Mouse (Mus musculus): Measurements from ENCODE around the gene Matn4. TPM values are rescaled to one million over a fixed set of nuclear protein-coding genes. Genes with fewer than 3 reads are reported as not detected.

Matn4 gene
- total and polyA plus RNA-seq, 3 experiments: 0.26 to 0.70 (median 0.43) TPM

- no peak for TF ChIP-seq CTCF (IDR thresholded peaks at IDR 0.05)
- no peak for TF ChIP-seq POLR2A (IDR thresholded peaks at IDR 0.05; ENCODE audit: insufficient read depth, low read depth, low read length)
- no peak for TF ChIP-seq EP300 (IDR thresholded peaks at IDR 0.05; ENCODE audit: insufficient read depth, low read depth, low read length)
- Histone ChIP-seq H3K4me1 (ENCODE audit: control insufficient read depth, insufficient read depth, low read length) (no peaks in the 10 kb centered on the region), H3K27me3 (ENCODE audit: control insufficient read depth, insufficient read depth, low read length) (no peaks in the 10 kb centered on the region), H3K9ac (ENCODE audit: low read depth, low read length) (no peak overlapping the region), H3K79me2 (replicated peaks; ENCODE audit: control insufficient read depth, insufficient read depth, low read length) (no peaks in the 10 kb centered on the region), H3K4me3 (no peak overlapping the region), H3K36me3 (ENCODE audit: control insufficient read depth, insufficient read depth, low read length) (no peaks in the 10 kb centered on the region), H3K27ac (no peak overlapping the region)
- WGBS: 73% methylated on average over 15 of the region's 15 CpGs
- no peak for DNase-seq
- intact Hi-C loops (cut with DNase I): no loop called here
These were observed 17.9 kb upstream of the Matn4 start for GRCm38 (mm10) chr2:164422675-164423393.

- no peak overlapping the region for H3K4me3 ChIP-seq
- 87% methylated on average over 8 of the region's 8 CpGs for WGBS
- no peaks in the 10 kb centered on the region for H3K36me3 ChIP-seq (ENCODE audit: control insufficient read depth, insufficient read depth, low read length)
- no peaks in the 10 kb centered on the region for H3K27me3 ChIP-seq (ENCODE audit: control insufficient read depth, insufficient read depth, low read length)
- no peak for DNase-seq
- intact Hi-C loops (cut with DNase I): loop anchor here (2.0 kb wide), 1 partner anchor 75 kb away; the partner anchor contains the start of gene Pigt
- H3K27ac ChIP-seq: no peak overlapping the region
- TF ChIP-seq CTCF (IDR thresholded peaks at IDR 0.05) (no peak), EP300 (IDR thresholded peaks at IDR 0.05; ENCODE audit: insufficient read depth, low read depth, low read length) (no peak), POLR2A (IDR thresholded peaks at IDR 0.05; ENCODE audit: insufficient read depth, low read depth, low read length) (no peak)
- H3K9ac ChIP-seq (ENCODE audit: low read depth, low read length): no peak overlapping the region
- no peaks in the 10 kb centered on the region for H3K79me2 ChIP-seq (replicated peaks; ENCODE audit: control insufficient read depth, insufficient read depth, low read length)
- no peaks in the 10 kb centered on the region for H3K4me1 ChIP-seq (ENCODE audit: control insufficient read depth, insufficient read depth, low read length)
These were observed 17.0 kb upstream of the Matn4 start for GRCm38 (mm10) chr2:164421979-164422378.

- Histone ChIP-seq H3K4me3 (no peak overlapping the region), H3K4me1 (ENCODE audit: control insufficient read depth, insufficient read depth, low read length) (no peaks in the 10 kb centered on the region), H3K27me3 (ENCODE audit: control insufficient read depth, insufficient read depth, low read length) (no peaks in the 10 kb centered on the region), H3K27ac (no peak overlapping the region), H3K79me2 (replicated peaks; ENCODE audit: control insufficient read depth, insufficient read depth, low read length) (no peaks in the 10 kb centered on the region), H3K36me3 (ENCODE audit: control insufficient read depth, insufficient read depth, low read length) (no peaks in the 10 kb centered on the region), H3K9ac (ENCODE audit: low read depth, low read length) (no peak overlapping the region)
- DNase-seq: no peak
- WGBS: 90% methylated on average over 7 of the region's 7 CpGs
- TF ChIP-seq EP300 (IDR thresholded peaks at IDR 0.05; ENCODE audit: insufficient read depth, low read depth, low read length) (no peak), CTCF (IDR thresholded peaks at IDR 0.05) (no peak), POLR2A (IDR thresholded peaks at IDR 0.05; ENCODE audit: insufficient read depth, low read depth, low read length) (no peak)
- intact Hi-C loops (cut with DNase I): loop anchor here (2.0 kb wide), 1 partner anchor 75 kb away; the partner anchor contains the start of gene Pigt
These were observed 16.3 kb upstream of the Matn4 start for GRCm38 (mm10) chr2:164421306-164421705.

GRCm38 (mm10) chr2:164419489-164419888 is 14.5 kb upstream of the Matn4 start:
- no peaks in the 10 kb centered on the region for H3K79me2 ChIP-seq (replicated peaks; ENCODE audit: control insufficient read depth, insufficient read depth, low read length)
- TF ChIP-seq POLR2A (IDR thresholded peaks at IDR 0.05; ENCODE audit: insufficient read depth, low read depth, low read length): no peak
- TF ChIP-seq CTCF (IDR thresholded peaks at IDR 0.05): no peak
- no peak for TF ChIP-seq EP300 (IDR thresholded peaks at IDR 0.05; ENCODE audit: insufficient read depth, low read depth, low read length)
- no peaks in the 10 kb centered on the region for H3K27me3 ChIP-seq (ENCODE audit: control insufficient read depth, insufficient read depth, low read length)
- H3K4me3 ChIP-seq: no peak overlapping the region
- DNase-seq: no peak
- WGBS: 26% methylated on average over 3 of the region's 3 CpGs
- no peak overlapping the region for H3K9ac ChIP-seq (ENCODE audit: low read depth, low read length)
- H3K27ac ChIP-seq: no peak overlapping the region
- intact Hi-C loops (cut with DNase I): loop anchor here (5.0 kb wide), 1 partner anchor 308 kb away; no protein-coding TSS in a partner anchor
- no peaks in the 10 kb centered on the region for H3K4me1 ChIP-seq (ENCODE audit: control insufficient read depth, insufficient read depth, low read length)
- H3K36me3 ChIP-seq (ENCODE audit: control insufficient read depth, insufficient read depth, low read length): no peaks in the 10 kb centered on the region

DNA sequence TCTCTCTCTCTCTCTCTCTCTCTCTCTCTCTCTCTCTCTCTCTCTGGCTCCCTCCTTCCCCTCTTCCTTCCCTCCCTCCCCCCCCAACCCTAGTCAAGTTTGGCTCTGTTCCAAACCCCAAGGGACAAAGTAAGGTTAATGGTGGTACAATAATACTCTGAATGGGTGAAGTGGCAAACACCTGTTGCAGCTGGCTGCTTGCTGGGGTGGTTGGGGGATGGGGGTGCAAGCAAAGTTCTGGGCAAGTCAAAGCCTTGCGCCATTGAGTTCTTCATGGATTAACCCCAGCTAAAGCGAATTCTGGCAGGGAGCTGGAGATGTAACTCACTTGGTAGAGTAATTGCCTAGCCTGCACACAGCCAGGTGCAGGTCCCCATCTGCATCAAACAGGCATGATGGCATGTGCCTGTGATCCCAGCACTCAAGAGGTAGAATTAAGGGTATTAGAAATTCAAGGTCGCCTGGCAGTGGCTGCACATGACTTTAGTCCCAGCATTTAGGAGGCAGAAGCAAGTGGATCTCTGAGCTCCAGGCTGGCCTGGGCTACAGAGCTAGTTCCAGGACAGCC is 13.4 kb upstream of the Matn4 start:
- no peaks in the 10 kb centered on the region for H3K36me3 ChIP-seq (ENCODE audit: control insufficient read depth, insufficient read depth, low read length)
- no peak overlapping the region for H3K4me3 ChIP-seq
- no peak for DNase-seq
- 55% methylated on average over 3 of the region's 3 CpGs for WGBS
- peaks cover 3% of the 10 kb centered on the region for H3K27me3 ChIP-seq (ENCODE audit: control insufficient read depth, insufficient read depth, low read length)
- no peak for TF ChIP-seq EP300 (IDR thresholded peaks at IDR 0.05; ENCODE audit: insufficient read depth, low read depth, low read length)
- intact Hi-C loops (cut with DNase I): loop anchor here (5.0 kb wide), 1 partner anchor 309 kb away; no protein-coding TSS in a partner anchor
- H3K4me1 ChIP-seq (ENCODE audit: control insufficient read depth, insufficient read depth, low read length): no peaks in the 10 kb centered on the region
- H3K27ac ChIP-seq: no peak overlapping the region
- no peak overlapping the region for H3K9ac ChIP-seq (ENCODE audit: low read depth, low read length)
- H3K79me2 ChIP-seq (replicated peaks; ENCODE audit: control insufficient read depth, insufficient read depth, low read length): no peaks in the 10 kb centered on the region

GRCm38 (mm10) chr2:164417198-164417597 is 12.2 kb upstream of the Matn4 start:
- 0% methylated on average over 2 of the region's 2 CpGs for WGBS
- H3K4me1 ChIP-seq (ENCODE audit: control insufficient read depth, insufficient read depth, low read length): no peaks in the 10 kb centered on the region
- peaks cover 5% of the 10 kb centered on the region for H3K27me3 ChIP-seq (ENCODE audit: control insufficient read depth, insufficient read depth, low read length)
- H3K9ac ChIP-seq (ENCODE audit: low read depth, low read length): no peak overlapping the region
- H3K4me3 ChIP-seq: no peak overlapping the region
- no peak for DNase-seq
- no peaks in the 10 kb centered on the region for H3K36me3 ChIP-seq (ENCODE audit: control insufficient read depth, insufficient read depth, low read length)
- no peaks in the 10 kb centered on the region for H3K79me2 ChIP-seq (replicated peaks; ENCODE audit: control insufficient read depth, insufficient read depth, low read length)
- no peak overlapping the region for H3K27ac ChIP-seq
- intact Hi-C loops (cut with DNase I): loop anchor here (1.0 to 5.0 kb wide), 3 partner anchors 40 to 310 kb away; partner anchors contain the start of gene Sys1
- peak; percentile 94 for TF ChIP-seq CTCF (IDR thresholded peaks at IDR 0.05)
- no peak for TF ChIP-seq POLR2A (IDR thresholded peaks at IDR 0.05; ENCODE audit: insufficient read depth, low read depth, low read length)

All from heart, adult 2 months (tissue).